Mouse (Mus musculus) cortical plate, adult 2 months (tissue): ENCODE results near the gene Mst1r. TPM values are rescaled to one million over a fixed set of nuclear protein-coding genes. Genes with fewer than 3 reads are reported as not detected.

ENCODE experiments used
- H3K27ac ChIP-seq: fragments of 200-500 bp; 2 replicates; pipeline ENCODE4 v1.5.1; 2012; ENCODE audit warnings: low read length, control low read depth, inconsistent platforms; ENCODE audit not compliant: insufficient read depth
- H3K4me1 ChIP-seq: fragments of 200-500 bp; 2 replicates; pipeline ENCODE4 v1.6.1; 2011; ENCODE audit warnings: low read length; ENCODE audit not compliant: control insufficient read depth, insufficient read depth
- H3K4me3 ChIP-seq: fragments of 200-500 bp; 2 replicates; pipeline ENCODE4 v1.5.1; 2011; ENCODE audit warnings: mild to moderate bottlenecking, low read length, control low read depth; ENCODE audit not compliant: insufficient read depth
- CTCF ChIP-seq: fragments of 200-500 bp; IDR thresholded peaks from 2 replicates; pipeline ENCODE4 v1.5.1; 2011; ENCODE audit warnings: mild to moderate bottlenecking, control low read depth, low read length; ENCODE audit not compliant: insufficient read depth; ENCODE audit errors: extremely low read depth
- POLR2A ChIP-seq: fragments of 200-500 bp; IDR thresholded peaks from 2 replicates; pipeline ENCODE4 v1.6.1; 2011; ENCODE audit warnings: mild to moderate bottlenecking, low read length, control low read depth; ENCODE audit not compliant: insufficient read depth; ENCODE audit errors: extremely low read depth
- polyA plus RNA-seq: library from polyadenylated mRNA; depleted of rRNA; stranded (reverse); fragments of >200 nt; gene quantifications from 2 replicates; pipeline ENCODE4 v1.2.3, GENCODE M21; 2012; rRNA removed

The Mst1r gene
- polyA plus RNA-seq, 1 experiment, result 2.0 TPM

GRCm38 (mm10) chr9:107962916-107963315 is 56.2 kb downstream of the Mst1r start:
- H3K4me1 ChIP-seq, result peaks cover 2% of the 10 kb centered on the region; the same call in 1 of the 2 replicates
- no peak overlapping the region for H3K4me3 ChIP-seq
- TF ChIP-seq POLR2A (no peak), CTCF (no peak)
- H3K27ac ChIP-seq, result no peak overlapping the region

DNA sequence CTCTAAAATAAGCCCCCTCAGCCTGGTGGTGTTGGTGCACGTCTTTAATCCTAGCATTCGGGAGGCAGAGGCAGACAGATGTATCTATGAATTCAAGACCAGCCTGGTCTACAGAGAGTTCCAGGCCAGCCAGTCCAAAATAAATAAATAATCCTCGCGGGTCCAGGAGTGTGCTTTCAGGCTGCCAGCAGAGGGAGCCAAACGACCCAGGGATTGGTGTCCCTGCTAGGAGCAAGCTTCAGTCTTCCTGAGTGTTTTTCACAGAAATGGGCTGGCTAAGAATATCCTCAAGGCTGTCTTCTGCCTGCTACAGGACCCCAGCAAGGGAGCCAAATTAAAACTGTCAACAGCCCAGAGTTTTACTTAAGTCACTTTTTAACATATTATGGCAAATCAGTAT is 57.0 kb downstream of the Mst1r start:
- Histone ChIP-seq H3K4me3 (no peak overlapping the region), H3K4me1 (peaks cover 2% of the 10 kb centered on the region; the same call in 1 of the 2 replicates), H3K27ac (no peak overlapping the region)
- TF ChIP-seq POLR2A, result no peak
- peak; percentile 96 for TF ChIP-seq CTCF

GRCm38 (mm10) chr9:107964681-107965080 is 58.0 kb downstream of the Mst1r start:
- no peak overlapping the region for H3K27ac ChIP-seq
- no peak for TF ChIP-seq POLR2A
- TF ChIP-seq CTCF, result no peak
- H3K4me1 ChIP-seq, result peaks cover 2% of the 10 kb centered on the region; the same call in 1 of the 2 replicates
- H3K4me3 ChIP-seq, result no peak overlapping the region

- peaks cover 2% of the 10 kb centered on the region; the same call in 1 of the 2 replicates for H3K4me1 ChIP-seq
- TF ChIP-seq POLR2A (no peak), CTCF (no peak)
- no peak overlapping the region for H3K27ac ChIP-seq
- H3K4me3 ChIP-seq, result no peak overlapping the region
Observed at GRCm38 (mm10) chr9:107966676-107967075, 60.0 kb downstream of the Mst1r start.

- TF ChIP-seq CTCF (no peak), POLR2A (no peak)
- Histone ChIP-seq H3K4me3 (no peak overlapping the region), H3K4me1 (no peaks in the 10 kb centered on the region), H3K27ac (no peak overlapping the region)
Observed at GRCm38 (mm10) chr9:107967437-107967836, 60.8 kb downstream of the Mst1r start.

DNA sequence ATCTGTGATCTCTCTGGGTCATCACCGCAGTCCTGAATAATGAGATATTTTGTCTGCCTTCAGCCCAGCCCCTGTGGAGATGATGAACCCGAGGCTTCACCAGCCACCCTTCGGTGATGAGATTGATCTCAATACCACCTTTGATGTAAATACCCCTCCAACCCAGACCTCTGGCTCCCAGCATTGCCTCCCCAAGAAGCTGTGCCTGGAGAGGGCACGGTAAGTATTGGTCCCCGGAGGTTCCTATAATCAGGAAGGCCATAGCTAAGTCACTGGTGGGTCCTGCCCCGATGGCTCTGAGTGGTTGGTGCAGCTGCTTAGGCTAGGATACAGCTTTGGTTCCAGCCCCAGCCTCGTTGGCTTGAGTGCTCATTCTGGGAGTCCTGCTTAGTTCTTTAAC is 61.9 kb downstream of the Mst1r start:
- Histone ChIP-seq H3K27ac (no peak overlapping the region), H3K4me1 (no peaks in the 10 kb centered on the region), H3K4me3 (no peak overlapping the region)
- TF ChIP-seq POLR2A, result no peak
- no peak for TF ChIP-seq CTCF

Other genes with a start within 250 kb of the Mst1r start
- gene Slc38a3, start 237.3 kb upstream of the Mst1r start, polyA plus RNA-seq, result 134 and 156 TPM in 2 replicates
- 0.40 and 0.42 TPM in 2 replicates for gene Gnat1, start 227.2 kb upstream of the Mst1r start, polyA plus RNA-seq
- 29.1 and 30.1 TPM in 2 replicates for gene Sema3f, start 196.4 kb upstream of the Mst1r start, polyA plus RNA-seq
- gene Rbm5, start 135.9 kb upstream of the Mst1r start, polyA plus RNA-seq, result 138 and 156 TPM in 2 replicates
- gene Rbm6, start 33.6 kb upstream of the Mst1r start, polyA plus RNA-seq, result 60.7 and 62.5 TPM in 2 replicates
- 29.4 and 31.2 TPM in 2 replicates for gene Mon1a, start 18.7 kb upstream of the Mst1r start, polyA plus RNA-seq
- not detected in 2 replicates for gene Actl11, start 21.6 kb downstream of the Mst1r start, polyA plus RNA-seq
- 459 and 489 TPM in 2 replicates for gene Camkv, start 28.8 kb downstream of the Mst1r start, polyA plus RNA-seq
- 11.1 and 15.7 TPM in 2 replicates for gene Traip, start 43.3 kb downstream of the Mst1r start, polyA plus RNA-seq
- 13.5 and 14.9 TPM in 2 replicates for gene Uba7, start 68.6 kb downstream of the Mst1r start, polyA plus RNA-seq
- gene Gm20661, start 76.2 kb downstream of the Mst1r start, polyA plus RNA-seq, result 0.15 and 0.35 TPM in 2 replicates
- gene Inka1, start 79.0 kb downstream of the Mst1r start, polyA plus RNA-seq, result 4.8 and 7.4 TPM in 2 replicates
- gene Cdhr4, start 85.6 kb downstream of the Mst1r start, polyA plus RNA-seq, result 1.9 and 4.2 TPM in 2 replicates
- gene Gm20662, start 89.5 kb downstream of the Mst1r start, polyA plus RNA-seq, result 4.5 and 5.6 TPM in 2 replicates
- gene Ip6k1, start 95.6 kb downstream of the Mst1r start, polyA plus RNA-seq, result 180 and 186 TPM in 2 replicates
- 14.4 and 14.5 TPM in 2 replicates for gene Gmppb, start 142.4 kb downstream of the Mst1r start, polyA plus RNA-seq
- gene Amigo3, start 146.3 kb downstream of the Mst1r start, polyA plus RNA-seq, result 1.6 and 1.7 TPM in 2 replicates
- gene Mst1, start 173.6 kb downstream of the Mst1r start, polyA plus RNA-seq, result 0.10 TPM in 1 of 2 replicates, not detected in the other
- gene Rnf123, start 176.5 kb downstream of the Mst1r start, polyA plus RNA-seq, result 76.2 and 82.3 TPM in 2 replicates
- 26.1 TPM in 2 replicates for gene Apeh, start 187.7 kb downstream of the Mst1r start, polyA plus RNA-seq